Mouse (Mus musculus): ENCODE measurements around the gene Ppm1a. TPM values are rescaled to one million over a fixed set of nuclear protein-coding genes. Genes with fewer than 3 reads are reported as not detected.

Gene Ppm1a
- polyA plus RNA-seq, 1 experiment from 2014 or later: 57.7 TPM

Other genes starting within 250 kb of the Ppm1a start
- gene Pcnx4, start 221.1 kb upstream of the Ppm1a start, polyA plus RNA-seq (2015; fragmentation: Nextera tagmentation; extraction: Ambion mirVana): 18.6 and 19.0 TPM in 2 replicates
- not detected in 2 replicates for gene Gm4756, start 107.8 kb upstream of the Ppm1a start, polyA plus RNA-seq (2015; fragmentation: Nextera tagmentation; extraction: Ambion mirVana)
- gene Dhrs7, start 92.5 kb upstream of the Ppm1a start, polyA plus RNA-seq (2015; fragmentation: Nextera tagmentation; extraction: Ambion mirVana): 9.0 and 11.7 TPM in 2 replicates
- gene Six6, start 182.4 kb downstream of the Ppm1a start, polyA plus RNA-seq (2015; fragmentation: Nextera tagmentation; extraction: Ambion mirVana): 0.86 and 2.5 TPM in 2 replicates
- 2.3 and 3.2 TPM in 2 replicates for gene 4930447C04Rik, start 183.3 kb downstream of the Ppm1a start, polyA plus RNA-seq (2015; fragmentation: Nextera tagmentation; extraction: Ambion mirVana)